Mouse (Mus musculus) MEL (cell line): Measurements from ENCODE around the gene Gm7075.

Experiments
- GABPA ChIP-seq: IDR thresholded peaks from 2 replicates; pipeline ENCODE4 v1.6.1; 2012; ENCODE audit warnings: low read depth, mild to moderate bottlenecking, inconsistent platforms, low read length, improper control_type of control experiment, moderate library complexity
- POLR2A ChIP-seq, 2 experiments: IDR thresholded peaks; 2 replicates each; pipeline ENCODE4 v1.6.1; 2011 to 2012; ENCODE audit warnings: low read length in 2 of 2, mild to moderate bottlenecking in 2 of 2, control low read depth in 1 of 2, improper control_type of control experiment in 1 of 2, low read depth in 1 of 2, moderate library complexity in 1 of 2; ENCODE audit not compliant: control insufficient read depth in 1 of 2, insufficient read depth in 1 of 2, poor library complexity in 1 of 2

DNA sequence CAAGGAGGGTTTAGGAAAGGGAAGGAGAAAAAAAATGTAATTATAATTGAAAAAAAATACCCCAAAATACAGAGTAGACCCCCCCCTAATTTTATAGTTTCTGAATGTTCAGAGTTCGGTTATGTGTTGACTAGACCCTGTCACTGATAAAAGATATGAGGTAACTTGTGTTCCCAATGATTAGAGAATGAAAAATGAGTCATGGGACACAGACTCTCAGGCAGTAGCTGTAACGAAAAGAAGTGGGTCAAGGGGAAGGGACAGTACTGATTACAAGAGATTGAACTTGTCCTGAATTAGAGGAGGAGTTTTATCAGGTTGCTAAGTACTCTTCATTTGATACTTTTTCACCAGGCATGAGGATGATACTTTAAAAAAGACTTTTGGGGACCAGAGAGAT is 11.3 kb upstream of the Gm7075 start:
- TF ChIP-seq POLR2A (IDR thresholded peaks at IDR 0.05; ENCODE audit: control insufficient read depth in 1 of 2, insufficient read depth in 1 of 2, low read depth in 1 of 2, low read length in 2 of 2, poor library complexity in 1 of 2), result no peak
- TF ChIP-seq GABPA, result no peak
